Comparison of ENCODE assay signal across 32 mouse cellular contexts in the genomic region with DNA sequence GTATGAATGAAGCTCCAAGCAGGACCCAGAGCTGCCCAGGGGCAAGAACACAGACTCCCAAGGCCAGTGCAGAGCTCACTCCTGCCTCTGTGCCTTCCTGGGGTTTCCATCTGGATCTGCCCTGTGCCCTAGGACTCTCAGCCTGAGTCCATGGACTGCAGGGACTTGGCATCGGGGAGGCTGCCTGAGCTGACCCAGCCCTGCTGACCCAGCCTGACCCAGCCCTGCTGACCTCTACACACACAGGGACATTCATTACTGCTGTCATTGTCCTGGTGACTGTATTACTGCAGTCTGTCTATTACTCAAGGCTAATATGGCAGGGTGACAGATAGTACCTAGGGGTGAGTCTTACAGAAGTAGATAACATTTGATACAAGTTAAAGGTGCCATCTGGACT. TPM values are rescaled to one million over a fixed set of nuclear protein-coding genes. Genes with fewer than 3 reads are reported as not detected.
DNase-seq lines count a peak whose midpoint lies in the region; TF ChIP-seq lines count a peak whose summit lies in the region.
"Had no signal": no experiment of that assay in that cellular context is flagged by ENCODE, and none has a peak within 500 bp of the region (broad histone marks: within the 10 kb centered on the region; RNA-seq: fewer than 3 reads in every experiment).

No protein-coding gene starts in this region.

- H3K4me3 ChIP-seq in kidney, adult 2 months (ENCODE audit: insufficient read depth, low read depth, low read length): no peak overlapping the region
- no peak overlapping the region for H3K4me3 ChIP-seq in brown adipose tissue, adult 24 weeks (ENCODE audit: insufficient read depth, low read depth, low read length)
- H3K4me3 ChIP-seq: gastrocnemius, adult 2 months; hindbrain, embryonic 10.5 days; intestine, embryonic 15.5 days; left cerebral cortex, adult 2 months; midbrain, embryonic 12.5 days; neural tube, embryonic 15.5 days; stomach, embryonic 15.5 days had no signal

- no peaks in the 10 kb centered on the region for H3K36me3 ChIP-seq in kidney, adult 2 months (ENCODE audit: control insufficient read depth, insufficient read depth, low read length)
- H3K36me3 ChIP-seq: hindbrain, embryonic 10.5 days; intestine, embryonic 15.5 days; midbrain, embryonic 12.5 days; neural tube, embryonic 15.5 days; stomach, embryonic 15.5 days had no signal

- DNase-seq in adrenal gland, adult (ENCODE audit: inconsistent age in 2 of 2, low spot score in 1 of 2): peak; percentile 13 to 85
- no peak for DNase-seq in adrenal gland, postnatal 4 days (ENCODE audit: low spot score in 2 of 2)
- DNase-seq in kidney, adult 2 months: peak; percentile 12
- DNase-seq in kidney, postnatal 4 days: no peak
- peak; percentile 86 for DNase-seq in adrenal gland, adult 2 months
- DNase-seq in spleen, adult 18-20 months: no peak
- no peak for DNase-seq in urinary bladder, adult 2 months (ENCODE audit: low spot score)
- DNase-seq: cerebellum, adult 11-12 months; liver; lung, adult 2 months; lung, postnatal 14 days; right cerebral cortex, adult 18-20 months; right cerebral cortex, postnatal 4 days; thymus, postnatal 36 days had no signal

- no peak; the same call in 1 of the 2 replicates for TF ChIP-seq CTCF in kidney, adult 2 months (conservative IDR thresholded peaks at IDR 0.05; ENCODE audit: insufficient read depth, insufficient read length, low read depth, low read length)

- no peak overlapping the region for H3K27ac ChIP-seq in kidney, adult 2 months (ENCODE audit: insufficient read depth, low read depth, low read length)
- 0 out of 2 replicates have a peak overlapping the region, but pooled peaks have one; percentile 6 for H3K27ac ChIP-seq in brown adipose tissue, adult 24 weeks (replicated peaks; ENCODE audit: low read depth, low read length)
- H3K27ac ChIP-seq: gastrocnemius, adult 2 months; hindbrain, embryonic 10.5 days; intestine, embryonic 15.5 days; left cerebral cortex, adult 2 months; midbrain, embryonic 12.5 days; neural tube, embryonic 15.5 days; stomach, embryonic 15.5 days had no signal

- no peaks in the 10 kb centered on the region for H3K4me1 ChIP-seq in kidney, adult 2 months (ENCODE audit: control insufficient read depth, insufficient read depth, low read length)
- H3K4me1 ChIP-seq in brown adipose tissue, adult 24 weeks (ENCODE audit: control insufficient read depth, insufficient read depth, insufficient read length, low read length): no peaks in the 10 kb centered on the region; the same call in 1 of the 2 replicates
- H3K4me1 ChIP-seq: intestine, embryonic 15.5 days; midbrain, embryonic 12.5 days; stomach, embryonic 15.5 days had no signal

- no peaks in the 10 kb centered on the region for H3K27me3 ChIP-seq in kidney, adult 2 months (replicated peaks; ENCODE audit: control insufficient read depth, insufficient read depth, low read length)
- H3K27me3 ChIP-seq: intestine, embryonic 15.5 days; stomach, embryonic 15.5 days had no signal

- WGBS in kidney, adult 2 months: 26% methylated on average over 1 of the region's 1 CpGs

- TF ChIP-seq POLR2A in kidney, adult 2 months (IDR thresholded peaks at IDR 0.05; ENCODE audit: low read depth, low read length): no peak

RNA-seq across cellular contexts. Expression of a gene that starts 30.1 kb away (rescaled TPM):
- under 1 TPM in 1 of 2 experiments, not detected in 1; 0.65 TPM for total RNA-seq in adrenal gland, postnatal 4 days (2021)
- not detected in 2 replicates for polyA plus RNA-seq in kidney, adult 2 months (2012; rRNA removed)
- not detected for total RNA-seq in adrenal gland, adult 2 months (2021)
- not detected in 2 replicates for polyA plus RNA-seq in adrenal gland, adult 2 months (2012; rRNA removed)
- polyA plus RNA-seq in brown adipose tissue, adult 24 weeks (2012; ENCODE audit: insufficient read depth, insufficient read length, missing spikeins): not detected in 2 replicates
- not detected in 2 replicates for polyA plus RNA-seq in urinary bladder, adult 2 months (2012; rRNA removed)
- total RNA-seq: adrenal gland, adult 18-20 months; granulocyte monocyte progenitor cell, adult 5-6 weeks; layer of hippocampus, postnatal 10 days; left cerebral cortex, adult 2 months; left cerebral cortex, postnatal 36 days; megakaryocyte, adult 5-6 weeks had no signal
- polyA plus RNA-seq: forebrain, embryonic 11.5 days; heart, embryonic 11.5 days; heart, postnatal 0 days; hindbrain, embryonic 10.5 days; hindbrain, embryonic 16.5 days; intestine, embryonic 15.5 days; kidney, embryonic 14.5 days; lung, adult 2 months; midbrain, embryonic 12.5 days; neural tube, embryonic 15.5 days had no signal

Comparison
In these comparisons a context has a peak if more than half of its experiments do, and no peak if none do; other contexts are left out.
1. DNase-seq: peak in adrenal gland, adult (2 of 2), kidney, adult 2 months (single experiment) and adrenal gland, adult 2 months (single experiment); none in adrenal gland, postnatal 4 days (0 of 2), kidney, postnatal 4 days (0 of 2), spleen, adult 18-20 months (0 of 2) and urinary bladder, adult 2 months (single experiment).